Mouse (Mus musculus) frontal cortex, adult 2 months (tissue): ENCODE measurements at regions not wholly inside any gene's neighbourhood (a gene's known extent, or its start where the extent isn't known, plus 50 kb on each side); places are given as distances from the start of the nearest gene placed in this dataset.

Experiments used
- DNase-seq, 2 experiments: peaks; one replicate each; pipeline ENCODE4 v3.0.0; 2022; ENCODE audit warnings: low spot score in 1 of 2; ENCODE audit errors: extremely low spot score in 1 of 2

DNA sequence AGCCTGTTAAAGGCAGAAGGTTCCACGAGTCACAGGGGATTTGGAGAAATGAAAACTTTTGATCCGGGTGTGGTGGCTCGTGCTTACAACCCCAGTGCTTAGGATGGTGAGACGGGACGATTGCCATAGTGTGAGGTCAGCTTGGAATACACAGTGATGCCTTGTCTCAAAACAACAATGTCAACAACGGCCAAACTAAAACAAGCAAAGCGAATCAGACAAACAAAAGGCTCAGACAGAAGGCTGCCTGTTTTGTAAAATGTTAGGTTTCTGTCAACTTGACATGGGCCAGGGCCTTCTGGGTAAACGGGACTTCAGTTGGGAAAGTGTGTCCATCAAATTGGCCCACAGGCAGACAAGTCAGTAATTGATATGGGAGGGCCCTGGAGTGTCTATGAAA lies 201.6 kb downstream of the Etnk1 start:
- no peak for DNase-seq

DNA sequence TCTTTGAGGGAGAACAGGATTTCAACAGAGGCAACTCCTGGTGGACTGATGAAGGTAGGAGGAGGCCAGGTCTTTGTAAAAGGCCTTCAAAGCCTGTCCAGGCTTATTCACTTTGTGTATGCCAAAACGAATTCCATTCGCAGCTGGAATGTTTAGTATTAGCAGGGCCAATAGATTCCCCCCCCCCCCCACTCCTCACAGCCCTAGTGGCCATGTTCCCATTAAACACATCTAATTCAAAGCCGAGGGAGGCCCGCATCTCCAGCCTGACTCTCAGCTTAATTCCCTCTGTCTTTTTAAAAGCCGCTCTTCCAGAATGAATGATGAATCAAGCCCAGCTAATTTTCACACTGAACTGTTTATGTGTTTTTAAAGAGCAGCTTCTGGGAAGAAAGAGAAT lies 205.5 kb downstream of the Etnk1 start:
- DNase-seq = no peak

- peak; percentile 16 to 76 for DNase-seq
These were observed 206.8 kb downstream of the Etnk1 start for GRCm38 (mm10) chr6:143373686-143374273.

DNA sequence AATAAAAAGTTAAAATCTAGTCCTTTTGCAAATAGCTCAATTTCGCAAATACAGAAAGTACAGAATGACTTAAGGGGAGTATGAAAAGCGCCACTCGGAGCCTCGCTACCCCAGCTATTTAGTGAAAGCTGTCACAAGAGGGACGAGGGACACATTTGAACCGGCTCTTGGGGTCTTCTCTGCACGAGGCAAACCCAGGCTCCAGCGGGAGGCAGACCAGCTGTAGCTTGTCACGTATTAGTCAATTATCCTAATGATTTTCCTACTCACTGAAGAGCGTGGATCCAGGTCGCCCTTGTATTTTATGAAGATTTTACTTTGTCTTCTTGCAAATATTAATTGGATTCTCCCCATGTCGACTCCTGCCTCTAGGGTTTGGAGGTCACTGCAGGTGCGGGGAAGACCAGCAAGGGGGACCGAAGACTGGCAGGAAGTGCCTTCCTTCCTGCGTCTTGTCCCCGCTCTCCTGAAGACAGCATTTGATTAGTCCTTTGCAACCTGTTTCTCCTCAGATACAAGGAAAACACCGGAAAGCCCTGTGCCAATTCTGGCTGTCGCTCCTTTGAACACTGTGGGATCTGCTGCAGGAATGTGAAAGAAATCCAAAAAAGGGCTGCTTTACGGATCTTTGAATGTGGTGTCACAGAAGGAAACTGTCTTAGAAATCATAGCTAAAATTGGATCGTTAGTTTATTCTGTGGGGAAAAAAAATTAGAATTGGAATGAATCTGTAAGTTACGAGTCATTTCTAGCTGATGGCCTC lies 209.1 kb downstream of the Etnk1 start:
- DNase-seq = peak in 1 of 2 experiments; percentile 37

GRCm38 (mm10) chr6:143377121-143377520 lies 210.1 kb downstream of the Etnk1 start:
- no peak for DNase-seq

DNA sequence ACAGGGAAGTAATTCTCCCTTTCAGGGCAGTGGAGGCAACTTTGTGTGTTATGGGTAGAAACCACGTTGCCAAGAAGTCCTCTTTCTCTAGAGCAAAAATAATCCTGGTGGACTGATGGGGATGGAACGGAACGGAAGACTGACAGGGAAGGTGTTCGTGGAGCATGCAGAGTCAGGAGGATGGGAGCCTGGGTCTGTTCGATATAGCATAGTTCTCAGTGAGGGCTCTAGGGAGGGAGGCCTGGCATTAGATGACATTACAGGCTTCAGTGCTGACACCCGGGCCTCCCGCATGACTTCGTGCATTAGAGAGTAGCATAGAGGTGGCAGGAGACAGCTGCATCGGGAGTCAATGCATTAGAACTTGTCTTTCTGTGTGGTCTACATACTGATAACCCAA lies 211.1 kb downstream of the Etnk1 start:
- DNase-seq = no peak

DNA sequence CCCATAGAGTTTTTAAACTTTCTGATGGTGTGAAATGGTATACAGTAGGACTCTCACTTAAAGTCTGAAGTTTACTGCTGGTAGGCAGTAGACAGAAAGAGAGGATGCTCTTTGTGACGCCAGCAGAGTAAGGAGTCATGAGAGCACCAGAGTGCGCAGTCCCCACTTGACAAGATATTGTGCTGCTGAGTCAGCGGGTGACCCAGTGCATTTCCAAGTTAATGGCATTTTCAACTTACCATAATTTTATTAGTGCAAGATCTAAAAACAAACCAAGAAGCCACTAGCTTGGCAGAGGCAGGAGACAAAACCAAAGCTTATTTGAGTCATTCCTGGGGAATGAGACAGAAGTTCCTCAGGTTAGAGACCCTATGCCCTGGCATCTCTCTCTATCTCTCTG lies 213.5 kb downstream of the Etnk1 start:
- DNase-seq = no peak

DNA sequence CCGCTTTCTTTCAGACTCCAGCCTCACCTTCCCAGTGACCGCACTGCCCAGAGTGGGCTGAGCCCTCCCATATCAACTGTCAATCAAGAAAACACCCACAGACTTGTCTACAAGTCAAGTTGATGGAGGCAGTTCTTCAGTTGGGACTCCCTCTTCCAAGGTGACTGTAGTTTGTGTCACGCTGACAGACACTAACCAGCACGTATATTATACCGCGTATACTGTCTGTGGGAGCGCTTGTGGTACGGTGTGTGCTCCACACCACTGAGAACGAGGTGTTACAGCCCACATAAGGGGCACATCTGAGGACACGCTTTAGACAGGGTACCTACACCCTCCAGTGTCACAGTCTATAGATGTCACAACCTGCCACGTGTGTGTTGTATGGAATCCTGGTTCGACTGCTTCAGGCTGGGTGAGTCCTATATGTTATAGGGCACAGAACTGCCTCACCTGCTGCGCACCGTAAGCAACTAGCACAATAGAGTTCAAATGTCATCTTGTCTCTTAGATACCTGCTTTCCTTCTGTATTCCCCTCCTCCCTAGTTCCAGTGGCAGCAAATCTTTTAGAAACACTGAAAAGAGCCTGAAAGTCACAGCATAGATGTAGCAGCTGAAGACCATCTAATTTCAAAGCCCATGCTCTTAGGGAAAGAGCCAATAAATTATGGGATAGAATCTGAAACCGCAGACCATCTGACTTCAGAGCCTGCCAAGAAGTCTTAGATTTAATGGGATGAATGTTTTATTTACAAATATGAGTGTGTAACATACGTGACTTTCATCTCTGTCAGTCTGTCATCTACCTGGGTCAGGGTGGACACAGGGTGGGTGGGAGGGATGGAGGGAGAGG lies 219.8 kb downstream of the Etnk1 start:
- no peak for DNase-seq

DNA sequence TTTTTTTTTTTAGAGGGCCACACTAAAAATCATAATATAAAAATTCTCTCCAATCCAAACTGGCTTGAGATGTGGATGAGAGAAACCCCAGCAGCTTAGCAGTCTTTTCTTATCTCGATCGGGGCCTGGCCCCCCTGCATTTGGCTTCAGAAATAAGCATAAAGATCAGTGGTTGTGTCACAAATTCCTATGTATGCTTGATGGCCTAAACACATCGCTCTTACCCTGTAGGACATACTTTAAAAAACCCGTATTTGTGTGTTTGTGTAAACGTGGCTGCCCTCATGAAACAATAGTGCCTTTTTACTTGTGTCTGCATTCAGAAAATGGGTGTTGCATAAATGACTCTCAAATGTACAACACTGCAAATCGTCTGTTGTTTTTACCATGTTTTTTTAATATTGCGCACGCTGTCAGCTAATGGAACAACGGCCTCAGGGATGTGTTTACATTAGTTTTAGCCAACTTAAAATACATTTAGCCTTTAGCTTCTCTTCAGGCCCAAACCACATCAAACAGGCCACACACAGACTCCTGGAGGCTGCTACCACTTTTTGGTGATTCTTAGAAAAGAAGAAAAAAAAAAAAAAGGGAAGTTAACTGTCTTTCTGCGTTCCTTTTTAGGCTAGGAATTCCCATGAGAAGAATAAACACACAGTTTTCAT lies 226.7 kb downstream of the Etnk1 start:
- DNase-seq = no peak

DNA sequence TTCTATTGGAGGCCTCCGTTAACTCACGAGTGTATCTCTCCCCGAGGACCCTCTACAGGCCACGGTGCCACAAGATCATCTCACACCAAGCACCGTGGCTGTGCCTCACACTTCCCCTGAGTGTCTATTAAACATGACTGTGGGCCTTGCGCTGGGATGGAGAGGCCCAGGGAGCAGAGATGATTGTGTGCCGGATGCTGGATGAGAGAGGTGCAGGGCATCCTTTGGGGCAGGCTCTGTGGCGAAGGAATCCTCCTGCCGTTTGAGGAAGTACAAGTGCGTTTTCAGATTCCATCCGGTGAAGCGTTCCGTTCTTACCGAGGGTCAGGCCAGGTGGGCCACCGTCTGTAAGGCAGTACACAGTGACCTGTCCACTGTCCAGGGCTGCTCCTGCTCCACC lies 227.4 kb downstream of the Etnk1 start:
- no peak for DNase-seq

DNA sequence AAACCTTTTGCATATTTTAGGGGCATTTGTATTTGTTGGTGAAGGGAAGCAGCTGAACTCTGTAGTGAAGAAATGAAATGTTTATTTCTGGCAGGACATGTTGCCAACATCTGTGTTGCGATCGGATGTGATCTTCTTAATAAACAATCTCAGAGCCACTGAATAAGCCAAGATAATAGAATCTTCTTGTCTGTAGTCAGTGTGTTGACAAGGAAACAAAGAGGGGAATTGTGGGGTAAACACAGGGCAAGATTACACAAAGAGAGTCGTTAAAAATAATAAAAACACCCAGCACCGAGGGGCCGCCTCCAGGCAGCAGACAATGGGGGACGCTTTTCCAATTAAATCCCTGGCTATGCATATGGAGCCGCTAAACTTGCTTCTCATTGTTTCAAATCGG lies 234.4 kb downstream of the Etnk1 start:
- DNase-seq = no peak

DNA sequence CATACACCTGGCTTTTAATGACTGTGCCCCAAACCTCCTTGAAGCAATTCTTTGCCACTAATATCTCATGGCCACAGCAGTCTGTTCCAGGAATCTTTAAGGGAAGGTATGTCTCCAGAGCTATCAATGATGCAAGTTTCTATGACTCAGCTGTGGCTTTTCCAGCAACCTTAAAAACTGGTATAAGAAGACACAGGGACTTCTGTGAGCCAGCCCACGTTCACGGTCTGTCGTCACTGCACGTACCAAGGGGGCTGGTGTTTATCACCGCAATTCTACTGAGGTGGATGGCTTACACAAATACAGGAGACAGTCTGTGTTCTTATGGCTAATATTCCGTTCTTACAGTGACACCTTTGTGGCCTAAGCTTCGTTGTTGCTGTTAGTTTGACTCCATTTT lies 234.9 kb downstream of the Etnk1 start:
- DNase-seq = peak in 1 of 2 experiments; percentile 41

DNA sequence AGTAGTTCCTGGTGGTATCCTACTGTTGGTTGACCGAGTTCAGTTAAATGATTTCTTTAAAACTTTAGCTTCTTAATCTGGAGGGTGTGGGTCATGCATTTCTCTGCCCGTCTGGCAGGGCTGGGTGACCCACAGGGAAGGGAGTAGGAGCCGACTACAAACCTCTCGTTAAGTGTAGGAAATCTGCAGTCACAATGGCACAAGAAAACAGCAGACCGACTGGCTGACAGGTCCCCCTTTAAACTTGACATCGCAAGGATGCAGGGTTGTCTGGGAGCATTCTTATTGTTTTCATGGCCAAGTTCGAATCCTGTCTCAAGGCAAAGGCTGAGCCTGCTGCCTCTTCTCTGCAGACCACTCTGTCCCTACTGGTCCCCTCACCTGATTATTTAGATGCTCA lies 235.7 kb downstream of the Etnk1 start:
- no peak for DNase-seq

GRCm38 (mm10) chr6:143404521-143404920 lies 237.5 kb downstream of the Etnk1 start:
- DNase-seq = no peak

- DNase-seq = peak in 1 of 2 experiments; percentile 35
These were observed 245.0 kb downstream of the Etnk1 start for GRCm38 (mm10) chr6:143412056-143412455.

- DNase-seq = no peak
These were observed 245.7 kb downstream of the Etnk1 start for GRCm38 (mm10) chr6:143412721-143413120.

GRCm38 (mm10) chr6:143414590-143415382 lies 247.8 kb downstream of the Etnk1 start:
- peak; percentile 67 to 89 for DNase-seq

DNA sequence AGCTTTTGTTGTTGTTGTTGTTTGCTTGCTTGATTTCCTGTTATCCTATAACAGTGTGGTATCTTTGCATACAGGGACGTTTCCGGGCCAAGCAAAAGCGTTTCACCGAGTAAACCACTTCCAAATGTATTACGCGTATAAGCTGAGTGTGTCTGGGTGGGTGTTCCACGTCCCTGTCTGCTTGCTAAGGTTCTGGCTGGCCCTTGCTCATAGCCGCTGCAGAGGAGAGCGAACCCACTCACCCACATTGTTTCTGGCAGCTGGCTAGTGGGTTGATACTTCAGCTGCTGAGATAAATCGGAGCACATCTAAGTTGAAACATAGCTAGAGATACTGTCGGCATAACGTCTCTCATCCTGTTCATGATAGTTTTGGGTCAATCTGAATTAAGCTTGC lies 248.4 kb downstream of the Etnk1 start:
- DNase-seq = peak; percentile 68

DNA sequence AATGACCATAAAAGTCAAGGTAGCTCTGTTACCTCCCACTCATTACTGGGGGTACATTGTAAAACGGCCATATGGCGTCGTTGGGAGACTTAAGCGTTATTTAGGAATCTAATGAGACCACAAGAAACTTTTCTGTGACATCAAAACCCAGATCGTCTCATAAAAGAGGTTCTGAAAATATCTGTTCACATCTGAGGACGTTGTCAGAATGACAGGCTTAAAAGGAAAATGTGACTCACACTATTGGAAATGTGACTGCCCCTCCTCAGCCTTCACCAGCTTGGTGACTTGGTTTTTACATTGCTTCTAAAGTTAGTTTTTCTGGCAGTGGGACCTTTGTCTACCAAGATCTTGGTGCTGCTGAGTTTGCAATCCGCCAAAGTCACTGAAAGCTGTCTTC lies 252.9 kb downstream of the Etnk1 start:
- DNase-seq = peak in 1 of 2 experiments; percentile 31

DNA sequence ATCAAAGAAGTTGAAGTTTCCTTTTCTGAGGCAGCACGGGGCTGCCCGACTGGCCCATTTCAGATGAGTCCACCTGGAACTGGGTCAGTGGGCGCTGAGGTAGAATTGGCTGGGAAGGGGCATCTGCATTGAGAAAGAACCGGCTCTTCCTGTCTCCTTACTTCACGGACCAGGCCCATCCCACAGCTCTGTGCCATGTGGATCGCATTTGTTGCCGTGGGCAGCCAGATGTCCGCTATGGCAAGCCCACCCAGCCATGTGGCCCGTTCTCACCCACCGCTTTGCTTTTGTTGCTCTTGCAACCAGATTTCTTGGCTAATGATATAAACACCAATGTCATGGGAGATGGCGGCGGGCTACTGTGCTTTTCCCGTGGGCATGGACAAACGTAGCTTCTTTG lies 256.0 kb downstream of the Etnk1 start:
- DNase-seq = no peak
